Mouse (Mus musculus) hindbrain, embryonic 16.5 days (tissue): Measurements from ENCODE around the gene B4gat1. TPM values are rescaled to one million over a fixed set of nuclear protein-coding genes. Genes with fewer than 3 reads are reported as not detected.

Source experiments
- ATAC-seq: fragments of 200-750 bp; cut with Nextera tagmentation; 2 replicates; pipeline ENCODE4 v1.8.0; 2017; ENCODE audit warnings: moderate TSS enrichment, moderate library complexity
- H3K27ac ChIP-seq: fragments of 300-500 bp; sonication (generic); 2 replicates; pipeline ENCODE4 v1.5.1; 2014; ENCODE audit warnings: low read depth, mild to moderate bottlenecking, control low read depth, low read length, moderate library complexity
- H3K27me3 ChIP-seq: fragments of 300-500 bp; sonication (generic); replicated peaks from 2 replicates; pipeline ENCODE4 v1.6.1; 2014; ENCODE audit warnings: low read length; ENCODE audit not compliant: control insufficient read depth, insufficient read depth
- H3K36me3 ChIP-seq: fragments of 300-500 bp; sonication (generic); 2 replicates; pipeline ENCODE4 v1.6.1; 2014; ENCODE audit warnings: mild to moderate bottlenecking, low read length, moderate library complexity, mixed read lengths; ENCODE audit not compliant: control insufficient read depth, insufficient read depth
- H3K4me1 ChIP-seq: fragments of 300-500 bp; sonication (generic); 2 replicates; pipeline ENCODE4 v1.6.1; 2014; ENCODE audit warnings: low read depth, low read length; ENCODE audit not compliant: control insufficient read depth, insufficient read depth
- H3K4me2 ChIP-seq: fragments of 300-500 bp; sonication (generic); 2 replicates; pipeline ENCODE4 v1.6.1; 2014; ENCODE audit warnings: mild to moderate bottlenecking, low read length, control low read depth, moderate library complexity
- H3K4me3 ChIP-seq: fragments of 300-500 bp; sonication (generic); 2 replicates; pipeline ENCODE4 v1.5.1; 2014; ENCODE audit warnings: mild to moderate bottlenecking, low read length, control low read depth, moderate library complexity
- H3K9ac ChIP-seq: fragments of 300-500 bp; sonication (generic); 2 replicates; pipeline ENCODE4 v1.6.1; 2014; ENCODE audit warnings: low read depth, mild to moderate bottlenecking, control low read depth, low read length, moderate library complexity
- H3K9me3 ChIP-seq: fragments of 300-500 bp; sonication (generic); 2 replicates; pipeline ENCODE4 v1.6.1; 2014; ENCODE audit warnings: mild to moderate bottlenecking, low read length, moderate library complexity; ENCODE audit not compliant: control insufficient read depth
- WGBS: fragments of 180-500 bp; shearing (Covaris S2); extraction: QIAGEN DNeasy Blood & Tissue Kit; methylation state at CpG from one replicate; pipeline ENCODE4 v1.1.7; 2014; 5-methylcytosine and 5-hydroxymethylcytosine counted together
- polyA plus RNA-seq: library from polyadenylated mRNA; unstranded; fragments of >200 nt; fragmentation: Nextera tagmentation; extraction: Ambion mirVana; gene quantifications from 2 replicates; pipeline ENCODE4 v1.2.1, GENCODE M21; 2015

B4gat1 gene
- polyA plus RNA-seq, 1 experiment from 2014 or later = 133 TPM

- Histone ChIP-seq H3K27ac (no peak overlapping the region), H3K9me3 (no peaks in the 10 kb centered on the region), H3K9ac (peak overlapping the region; percentile 83), H3K4me3 (peak overlapping the region; percentile 92), H3K27me3 (no peaks in the 10 kb centered on the region), H3K4me1 (peaks cover 27% of the 10 kb centered on the region), H3K36me3 (peaks cover 9% of the 10 kb centered on the region; the same call in 1 of the 2 replicates), H3K4me2 (peak overlapping the region; percentile 96)
- no peak for ATAC-seq
- 3% methylated on average over 16 of the region's 16 CpGs for WGBS
These were observed 3.0 kb downstream of the B4gat1 start for GRCm38 (mm10) chr19:5041588-5041987.

GRCm38 (mm10) chr19:5045531-5045930 is 6.9 kb downstream of the B4gat1 start:
- ATAC-seq = no peak
- Histone ChIP-seq H3K4me3 (no peak overlapping the region), H3K27ac (no peak overlapping the region), H3K9ac (no peak overlapping the region), H3K4me1 (peaks cover 17% of the 10 kb centered on the region), H3K4me2 (no peak overlapping the region), H3K36me3 (peaks cover 18% of the 10 kb centered on the region), H3K9me3 (no peaks in the 10 kb centered on the region), H3K27me3 (peaks cover 8% of the 10 kb centered on the region; the same call in 1 of the 2 replicates)
- WGBS = 85% methylated on average over 4 of the region's 4 CpGs

GRCm38 (mm10) chr19:5048138-5049056 is 9.8 kb downstream of the B4gat1 start:
- Histone ChIP-seq H3K27ac (no peak overlapping the region), H3K36me3 (peaks cover 18% of the 10 kb centered on the region), H3K9ac (no peak overlapping the region), H3K4me1 (peaks cover 8% of the 10 kb centered on the region), H3K27me3 (peaks cover 33% of the 10 kb centered on the region), H3K4me3 (no peak overlapping the region), H3K9me3 (no peaks in the 10 kb centered on the region), H3K4me2 (no peak overlapping the region)
- no peak for ATAC-seq
- WGBS = 83% methylated on average over 14 of the region's 14 CpGs

GRCm38 (mm10) chr19:5049325-5049724 is 10.7 kb downstream of the B4gat1 start:
- Histone ChIP-seq H3K9ac (no peak overlapping the region; the same call in 1 of the 2 replicates), H3K4me3 (no peak overlapping the region), H3K9me3 (no peaks in the 10 kb centered on the region), H3K27ac (no peak overlapping the region), H3K4me1 (peaks cover 8% of the 10 kb centered on the region), H3K27me3 (peaks cover 33% of the 10 kb centered on the region), H3K4me2 (no peak overlapping the region), H3K36me3 (peaks cover 16% of the 10 kb centered on the region)
- WGBS = 83% methylated on average over 6 of the region's 6 CpGs
- no peak for ATAC-seq

- peaks cover 14% of the 10 kb centered on the region for H3K36me3 ChIP-seq
- peak within 1 kb of the TSS; percentile 36 for H3K4me2 ChIP-seq
- peaks cover 35% of the 10 kb centered on the region for H3K27me3 ChIP-seq
- H3K4me3 ChIP-seq = no peak within 1 kb of the TSS
- 22% methylated on average over 14 of the region's 14 CpGs for WGBS
- no peaks in the 10 kb centered on the region for H3K9me3 ChIP-seq
- no peak within 1 kb of the TSS; the same call in none of the 2 replicates for H3K9ac ChIP-seq
- peak; percentile 53; the same call in 1 of the 2 replicates for ATAC-seq
- H3K4me1 ChIP-seq = peaks cover 8% of the 10 kb centered on the region
- no peak within 1 kb of the TSS for H3K27ac ChIP-seq
These were observed 11.7 kb downstream of the B4gat1 start, which contains the start of gene Rin1 for GRCm38 (mm10) chr19:5050047-5050905. TSS of gene Rin1 (plus strand) at chr19:5050481.

GRCm38 (mm10) chr19:5051031-5051430 is 12.4 kb downstream of the B4gat1 start:
- H3K27me3 ChIP-seq = peaks cover 35% of the 10 kb centered on the region
- no peak overlapping the region for H3K4me3 ChIP-seq
- no peak overlapping the region; the same call in 1 of the 2 replicates for H3K9ac ChIP-seq
- peaks cover 14% of the 10 kb centered on the region for H3K36me3 ChIP-seq
- H3K9me3 ChIP-seq = no peaks in the 10 kb centered on the region
- no peak for ATAC-seq
- H3K4me1 ChIP-seq = peaks cover 8% of the 10 kb centered on the region
- WGBS = 9% methylated on average over 17 of the region's 17 CpGs
- no peak overlapping the region for H3K27ac ChIP-seq
- H3K4me2 ChIP-seq = peak overlapping the region; percentile 36

- WGBS = 41% methylated on average over 3 of the region's 3 CpGs
- Histone ChIP-seq H3K4me1 (peaks cover 8% of the 10 kb centered on the region), H3K9ac (no peak overlapping the region; the same call in 1 of the 2 replicates), H3K36me3 (peaks cover 10% of the 10 kb centered on the region), H3K4me2 (no peak overlapping the region), H3K4me3 (no peak overlapping the region), H3K27ac (no peak overlapping the region), H3K9me3 (no peaks in the 10 kb centered on the region), H3K27me3 (peaks cover 35% of the 10 kb centered on the region)
- no peak for ATAC-seq
These were observed 12.9 kb downstream of the B4gat1 start for GRCm38 (mm10) chr19:5051515-5051914.

GRCm38 (mm10) chr19:5052166-5052822 is 13.7 kb downstream of the B4gat1 start:
- peaks cover 35% of the 10 kb centered on the region for H3K27me3 ChIP-seq

More at GRCm38 (mm10) chr19:5052166-5052822, 13.7 kb downstream of the B4gat1 start:
- Histone ChIP-seq H3K4me2 (peak overlapping the region; percentile 5; the same call in 1 of the 2 replicates), H3K9ac (no peak overlapping the region; the same call in 1 of the 2 replicates), H3K36me3 (peaks cover 4% of the 10 kb centered on the region), H3K4me1 (peaks cover 8% of the 10 kb centered on the region), H3K27ac (no peak overlapping the region), H3K4me3 (no peak overlapping the region), H3K9me3 (no peaks in the 10 kb centered on the region)
- WGBS = 30% methylated on average over 25 of the region's 25 CpGs
- ATAC-seq = no peak
